27 mouse cellular contexts compared by ENCODE assay signal in genomic region chr7:140991117-140991689, GRCm38 (mm10). TPM values are rescaled to one million over a fixed set of nuclear protein-coding genes. Genes with fewer than 3 reads are reported as not detected.
DNase-seq lines count a peak whose midpoint lies in the region; ATAC-seq and TF ChIP-seq lines count a peak whose summit lies in the region.
"Had no signal": no experiment of that assay in that cellular context is flagged by ENCODE, and none has a peak within 500 bp of the region (broad histone marks: within the 10 kb centered on the region; RNA-seq: fewer than 3 reads in every experiment).

No protein-coding gene starts in this region.

- TF ChIP-seq POLR2A in bone marrow, adult 2 months (IDR thresholded peaks at IDR 0.05; ENCODE audit: borderline replicate concordance, control insufficient read depth, low read depth, low read length): no peak

- H3K4me3 ChIP-seq in lung, postnatal 0 days (ENCODE audit: low read depth, low read length): no peak overlapping the region
- no peak overlapping the region for H3K4me3 ChIP-seq in bone marrow, adult 2 months (replicated peaks; ENCODE audit: control insufficient read depth, low read depth, low read length)
- no peak overlapping the region for H3K4me3 ChIP-seq in macrophage (ENCODE audit: inconsistent target)
- no peak overlapping the region for H3K4me3 ChIP-seq in forebrain, embryonic 11.5 days (ENCODE audit: low read depth, low read length)
- H3K4me3 ChIP-seq in kidney, embryonic 15.5 days (replicated peaks): no peak overlapping the region
- H3K4me3 ChIP-seq in kidney, embryonic 14.5 days (ENCODE audit: low read length): no peak overlapping the region
- H3K4me3 ChIP-seq: forebrain, embryonic 10.5 days; heart, embryonic 13.5 days; midbrain, embryonic 10.5 days; stomach, embryonic 15.5 days had no signal

- TF ChIP-seq CTCF in lung, postnatal 0 days (IDR thresholded peaks at IDR 0.05): peak; percentile 16; the same call in 1 of the 2 replicates
- TF ChIP-seq CTCF in bone marrow, adult 2 months (IDR thresholded peaks at IDR 0.05; ENCODE audit: control insufficient read depth, insufficient read depth, low read length): peak; percentile 46; the same call in 1 of the 2 replicates

- H3K79me2 ChIP-seq in macrophage (ENCODE audit: inconsistent target): no peaks in the 10 kb centered on the region

- WGBS in lung, postnatal 0 days: 83% methylated on average over 14 of the region's 14 CpGs
- 25% methylated on average over 14 of the region's 14 CpGs for WGBS in bone marrow, adult 2 months
- 34% methylated on average over 13 of the region's 14 CpGs for WGBS in macrophage (ENCODE audit: missing documents)
- 91% methylated on average over 14 of the region's 14 CpGs for WGBS in forebrain, embryonic 11.5 days
- WGBS in kidney, embryonic 15.5 days: 84% methylated on average over 14 of the region's 14 CpGs
- 80% methylated on average over 14 of the region's 14 CpGs for WGBS in kidney, embryonic 14.5 days

- ATAC-seq in lung, postnatal 0 days: no peak
- no peak for ATAC-seq in forebrain, embryonic 11.5 days (replicated peaks; ENCODE audit: low FRiP score)
- no peak for ATAC-seq in kidney, embryonic 15.5 days (replicated peaks; ENCODE audit: low FRiP score)
- no peak for ATAC-seq in kidney, embryonic 14.5 days (ENCODE audit: low FRiP score, low TSS enrichment)
- ATAC-seq: intestine, postnatal 0 days had no signal

- no peaks in the 10 kb centered on the region for H3K27me3 ChIP-seq in lung, postnatal 0 days (replicated peaks; ENCODE audit: insufficient read depth, low read length)
- no peaks in the 10 kb centered on the region for H3K27me3 ChIP-seq in forebrain, embryonic 11.5 days (ENCODE audit: control insufficient read depth, insufficient read depth, low read length)
- H3K27me3 ChIP-seq in kidney, embryonic 15.5 days: no peaks in the 10 kb centered on the region
- H3K27me3 ChIP-seq in kidney, embryonic 14.5 days (ENCODE audit: control insufficient read depth, insufficient read depth, low read length): no peaks in the 10 kb centered on the region
- H3K27me3 ChIP-seq: stomach, embryonic 15.5 days had no signal

- no peak overlapping the region for H3K9ac ChIP-seq in lung, postnatal 0 days (replicated peaks; ENCODE audit: low read depth)
- H3K9ac ChIP-seq in forebrain, embryonic 11.5 days (ENCODE audit: low read length): no peak overlapping the region
- no peak overlapping the region for H3K9ac ChIP-seq in kidney, embryonic 15.5 days
- H3K9ac ChIP-seq in kidney, embryonic 14.5 days (ENCODE audit: low read depth, low read length): no peak overlapping the region
- H3K9ac ChIP-seq: heart, embryonic 13.5 days; stomach, embryonic 15.5 days had no signal

- no peaks in the 10 kb centered on the region; the same call in 1 of the 2 replicates for H3K4me1 ChIP-seq in lung, postnatal 0 days (ENCODE audit: insufficient read depth, low read depth, low read length)
- H3K4me1 ChIP-seq in bone marrow, adult 2 months (ENCODE audit: control insufficient read depth, insufficient read depth, low read length): peaks cover 6% of the 10 kb centered on the region
- H3K4me1 ChIP-seq in forebrain, embryonic 11.5 days (replicated peaks; ENCODE audit: control insufficient read depth, insufficient read depth, low read length): no peaks in the 10 kb centered on the region
- H3K4me1 ChIP-seq in kidney, embryonic 15.5 days: no peaks in the 10 kb centered on the region
- no peaks in the 10 kb centered on the region for H3K4me1 ChIP-seq in kidney, embryonic 14.5 days (ENCODE audit: control insufficient read depth, insufficient read depth, low read length)
- H3K4me1 ChIP-seq: heart, embryonic 13.5 days had no signal

- no peak overlapping the region for H3K27ac ChIP-seq in lung, postnatal 0 days (ENCODE audit: low read length)
- peak overlapping the region; percentile 53; the same call in 1 of the 2 replicates for H3K27ac ChIP-seq in bone marrow, adult 2 months (ENCODE audit: control insufficient read depth, insufficient read depth, low read depth, low read length, poor library complexity)
- H3K27ac ChIP-seq in macrophage: peak overlapping the region; percentile 19; the same call in 1 of the 2 replicates
- no peak overlapping the region for H3K27ac ChIP-seq in forebrain, embryonic 11.5 days (ENCODE audit: low read depth, low read length)
- no peak overlapping the region for H3K27ac ChIP-seq in kidney, embryonic 15.5 days
- H3K27ac ChIP-seq in kidney, embryonic 14.5 days (ENCODE audit: low read depth, low read length): no peak overlapping the region
- H3K27ac ChIP-seq: forebrain, embryonic 10.5 days; heart, embryonic 13.5 days; midbrain, embryonic 10.5 days; stomach, embryonic 15.5 days had no signal

- H3K9me3 ChIP-seq in lung, postnatal 0 days (ENCODE audit: low read length): no peaks in the 10 kb centered on the region
- H3K9me3 ChIP-seq in forebrain, embryonic 11.5 days (ENCODE audit: control insufficient read depth, low read length): no peaks in the 10 kb centered on the region
- no peaks in the 10 kb centered on the region for H3K9me3 ChIP-seq in kidney, embryonic 15.5 days (replicated peaks)
- H3K9me3 ChIP-seq in kidney, embryonic 14.5 days (ENCODE audit: control insufficient read depth, low read length): no peaks in the 10 kb centered on the region
- H3K9me3 ChIP-seq: heart, embryonic 13.5 days; midbrain, embryonic 10.5 days; stomach, embryonic 15.5 days had no signal

- DNase-seq in lung, postnatal 0 days (ENCODE audit: low spot score): no peak
- no peak for DNase-seq in lung, postnatal 10 days
- DNase-seq in forebrain, embryonic 11.5 days (ENCODE audit: low spot score): no peak
- no peak for DNase-seq in Muller cell, postnatal 12 days (ENCODE audit: inconsistent ontology term)
- DNase-seq: cerebellum, adult 18-20 months; gastrocnemius, postnatal 36 days; kidney, postnatal 36 days; lung, adult 18-20 months; retina, postnatal 1 day; thymus, postnatal 14 days had no signal

- H3K36me3 ChIP-seq in lung, postnatal 0 days (ENCODE audit: insufficient read depth, low read length): no peaks in the 10 kb centered on the region
- no peaks in the 10 kb centered on the region for H3K36me3 ChIP-seq in macrophage (ENCODE audit: inconsistent target)
- no peaks in the 10 kb centered on the region for H3K36me3 ChIP-seq in forebrain, embryonic 11.5 days (ENCODE audit: control insufficient read depth, insufficient read depth, low read length)
- no peaks in the 10 kb centered on the region for H3K36me3 ChIP-seq in kidney, embryonic 15.5 days
- H3K36me3 ChIP-seq in kidney, embryonic 14.5 days (ENCODE audit: control insufficient read depth, insufficient read depth, low read length): no peaks in the 10 kb centered on the region
- H3K36me3 ChIP-seq: forebrain, embryonic 10.5 days; heart, embryonic 13.5 days; midbrain, embryonic 10.5 days; stomach, embryonic 15.5 days had no signal

- H3K4me2 ChIP-seq in lung, postnatal 0 days (replicated peaks; ENCODE audit: low read depth, low read length): no peak overlapping the region
- H3K4me2 ChIP-seq in forebrain, embryonic 11.5 days (ENCODE audit: low read depth, low read length, severe bottlenecking): no peak overlapping the region
- H3K4me2 ChIP-seq in kidney, embryonic 15.5 days: no peak overlapping the region
- no peak overlapping the region for H3K4me2 ChIP-seq in kidney, embryonic 14.5 days (replicated peaks; ENCODE audit: low read depth, low read length)
- H3K4me2 ChIP-seq: heart, embryonic 13.5 days; stomach, embryonic 15.5 days had no signal

- TF ChIP-seq EP300 in lung, postnatal 0 days (IDR thresholded peaks at IDR 0.05): no peak

RNA-seq across cellular contexts. Expression of gene Ifitm3, which starts 19.4 kb away (rescaled TPM):
- polyA plus RNA-seq in lung, postnatal 0 days (2015; fragmentation: Nextera tagmentation; extraction: Ambion mirVana): 779 and 1,037 TPM in 2 replicates
- polyA plus RNA-seq in bone marrow, adult 2 months (2011; ENCODE audit: insufficient read depth, insufficient read length, low replicate concordance, missing spikeins): 166 and 209 TPM in 2 replicates
- total RNA-seq in macrophage (2018; cell fraction: chromatin; rRNA removed): 100 to 1,000 TPM in 1 of 26 experiments, 10 to 100 TPM in 24, 1 to 10 TPM in 1; 9.6 to 127 (median 52.2) TPM
- 1,000 to 10,000 TPM in 24 of 26 experiments, 100 to 1,000 TPM in 2; 864 to 4,013 (median 2,083) TPM for total RNA-seq in macrophage (2018; cell fraction: cytosol; rRNA removed)
- 1,000 to 10,000 TPM in 1 of 26 experiments, 100 to 1,000 TPM in 24, 10 to 100 TPM in 1; 97.6 to 1,118 (median 541) TPM for total RNA-seq in macrophage (2018; cell fraction: nucleus; rRNA removed)
- polyA plus RNA-seq in macrophage (2018): 596 to 2,531 TPM (median 1,114 TPM) in 3 replicates
- 9.4 and 9.7 TPM in 2 replicates for polyA plus RNA-seq in forebrain, embryonic 11.5 days (2014; fragmentation: Nextera tagmentation; extraction: Ambion mirVana)
- polyA plus RNA-seq in kidney, embryonic 15.5 days (2015; fragmentation: Nextera tagmentation; extraction: Ambion mirVana): 187 and 205 TPM in 2 replicates
- polyA plus RNA-seq in kidney, embryonic 14.5 days (2014; fragmentation: Nextera tagmentation; extraction: Ambion mirVana): 154 and 166 TPM in 2 replicates

RNA-seq across cellular contexts. Expression of gene Ifitm1, which starts 24.2 kb away (rescaled TPM):
- 402 and 510 TPM in 2 replicates for polyA plus RNA-seq in lung, postnatal 0 days (2015; fragmentation: Nextera tagmentation; extraction: Ambion mirVana)
- 32.8 and 82.9 TPM in 2 replicates for polyA plus RNA-seq in bone marrow, adult 2 months (2011; ENCODE audit: insufficient read depth, insufficient read length, low replicate concordance, missing spikeins)
- 100 to 1,000 TPM in 1 of 26 experiments, 10 to 100 TPM in 25; 10.2 to 127 (median 30.9) TPM for total RNA-seq in macrophage (2018; cell fraction: chromatin; rRNA removed)
- total RNA-seq in macrophage (2018; cell fraction: cytosol; rRNA removed): 10 to 100 TPM in 5 of 26 experiments, 1 to 10 TPM in 21; 2.6 to 12.8 (median 6.1) TPM
- 100 to 1,000 TPM in 7 of 26 experiments, 10 to 100 TPM in 18, 1 to 10 TPM in 1; 9.7 to 177 (median 37.1) TPM for total RNA-seq in macrophage (2018; cell fraction: nucleus; rRNA removed)
- polyA plus RNA-seq in macrophage (2018): 4.7 to 18.2 TPM (median 4.8 TPM) in 3 replicates
- polyA plus RNA-seq in forebrain, embryonic 11.5 days (2014; fragmentation: Nextera tagmentation; extraction: Ambion mirVana): 5.6 and 8.1 TPM in 2 replicates
- 55.2 and 59.7 TPM in 2 replicates for polyA plus RNA-seq in kidney, embryonic 15.5 days (2015; fragmentation: Nextera tagmentation; extraction: Ambion mirVana)
- 54.4 and 61.4 TPM in 2 replicates for polyA plus RNA-seq in kidney, embryonic 14.5 days (2014; fragmentation: Nextera tagmentation; extraction: Ambion mirVana)

RNA-seq across cellular contexts. Expression of gene Ifitm6, which starts 26.5 kb away (rescaled TPM):
- 7.4 and 7.7 TPM in 2 replicates for polyA plus RNA-seq in lung, postnatal 0 days (2015; fragmentation: Nextera tagmentation; extraction: Ambion mirVana)
- 195 and 524 TPM in 2 replicates for polyA plus RNA-seq in bone marrow, adult 2 months (2011; ENCODE audit: insufficient read depth, insufficient read length, low replicate concordance, missing spikeins)
- total RNA-seq in macrophage (2018; cell fraction: chromatin; rRNA removed): 1 to 10 TPM in 6 of 26 experiments, not detected in 20; 1.2 to 2.9 (median 1.8) TPM
- 10 to 100 TPM in 10 of 26 experiments, 1 to 10 TPM in 16; 4.2 to 19.2 (median 9.2) TPM for total RNA-seq in macrophage (2018; cell fraction: cytosol; rRNA removed)
- total RNA-seq in macrophage (2018; cell fraction: nucleus; rRNA removed): 10 to 100 TPM in 6 of 26 experiments, 1 to 10 TPM in 18, not detected in 2; 1.1 to 15.3 (median 3.5) TPM
- polyA plus RNA-seq in macrophage (2018): 4.1 to 21.4 TPM (median 7.4 TPM) in 3 replicates
- polyA plus RNA-seq in forebrain, embryonic 11.5 days (2014; fragmentation: Nextera tagmentation; extraction: Ambion mirVana): not detected in 2 replicates
- 1.3 and 2.2 TPM in 2 replicates for polyA plus RNA-seq in kidney, embryonic 15.5 days (2015; fragmentation: Nextera tagmentation; extraction: Ambion mirVana)
- 0.84 and 1.6 TPM in 2 replicates for polyA plus RNA-seq in kidney, embryonic 14.5 days (2014; fragmentation: Nextera tagmentation; extraction: Ambion mirVana)
- total RNA-seq: gastrocnemius, postnatal 36 days; layer of hippocampus, postnatal 25 days; left cerebral cortex, postnatal 36 days had no signal
- polyA plus RNA-seq: forebrain, embryonic 10.5 days; hindbrain, embryonic 11.5 days; midbrain, embryonic 10.5 days had no signal

RNA-seq across cellular contexts. Expression of gene Ifitm2, which starts 35.4 kb away (rescaled TPM):
- polyA plus RNA-seq in lung, postnatal 0 days (2015; fragmentation: Nextera tagmentation; extraction: Ambion mirVana): 1,373 and 1,710 TPM in 2 replicates
- 71.7 and 147 TPM in 2 replicates for polyA plus RNA-seq in bone marrow, adult 2 months (2011; ENCODE audit: insufficient read depth, insufficient read length, low replicate concordance, missing spikeins)
- 100 to 1,000 TPM in 1 of 26 experiments, 10 to 100 TPM in 25; 15.1 to 108 (median 29.7) TPM for total RNA-seq in macrophage (2018; cell fraction: chromatin; rRNA removed)
- total RNA-seq in macrophage (2018; cell fraction: cytosol; rRNA removed): 1,000 to 10,000 TPM in 1 of 26 experiments, 100 to 1,000 TPM in 25; 564 to 1,058 (median 751) TPM
- total RNA-seq in macrophage (2018; cell fraction: nucleus; rRNA removed): 100 to 1,000 TPM in 25 of 26 experiments, 10 to 100 TPM in 1; 46.7 to 361 (median 143) TPM
- 471 to 1,093 TPM (median 749 TPM) in 3 replicates for polyA plus RNA-seq in macrophage (2018)
- 225 and 231 TPM in 2 replicates for polyA plus RNA-seq in forebrain, embryonic 11.5 days (2014; fragmentation: Nextera tagmentation; extraction: Ambion mirVana)
- 897 and 954 TPM in 2 replicates for polyA plus RNA-seq in kidney, embryonic 15.5 days (2015; fragmentation: Nextera tagmentation; extraction: Ambion mirVana)
- 1,039 and 1,151 TPM in 2 replicates for polyA plus RNA-seq in kidney, embryonic 14.5 days (2014; fragmentation: Nextera tagmentation; extraction: Ambion mirVana)

RNA-seq across cellular contexts. Expression of gene Gm45717, which starts 35.5 kb away (rescaled TPM):
- polyA plus RNA-seq in lung, postnatal 0 days (2015; fragmentation: Nextera tagmentation; extraction: Ambion mirVana): 0.31 TPM in 1 of 2 replicates, not detected in the other
- polyA plus RNA-seq in bone marrow, adult 2 months (2011; ENCODE audit: insufficient read depth, insufficient read length, low replicate concordance, missing spikeins): not detected in 2 replicates
- total RNA-seq in macrophage (2018; cell fraction: chromatin; rRNA removed): 1 to 10 TPM in 5 of 26 experiments, not detected in 21; 3.0 to 7.9 (median 4.0) TPM
- total RNA-seq in macrophage (2018; cell fraction: cytosol; rRNA removed): under 1 TPM in 3 of 26 experiments, not detected in 23; 0.42 to 0.77 (median 0.47) TPM
- 1 to 10 TPM in 3 of 26 experiments, not detected in 23; 3.0 to 3.6 (median 3.0) TPM for total RNA-seq in macrophage (2018; cell fraction: nucleus; rRNA removed)
- polyA plus RNA-seq in macrophage (2018): 0.87 TPM in 1 of 3 replicates, not detected in the others
- polyA plus RNA-seq in forebrain, embryonic 11.5 days (2014; fragmentation: Nextera tagmentation; extraction: Ambion mirVana): not detected in 2 replicates
- polyA plus RNA-seq in kidney, embryonic 15.5 days (2015; fragmentation: Nextera tagmentation; extraction: Ambion mirVana): 0.39 TPM in 1 of 2 replicates, not detected in the other
- not detected in 2 replicates for polyA plus RNA-seq in kidney, embryonic 14.5 days (2014; fragmentation: Nextera tagmentation; extraction: Ambion mirVana)
- total RNA-seq: gastrocnemius, postnatal 36 days; layer of hippocampus, postnatal 25 days; left cerebral cortex, postnatal 36 days; monocyte, adult 5-6 weeks had no signal
- polyA plus RNA-seq: brain, embryonic 14.5 days; cortical plate, adult 2 months; embryonic facial prominence, embryonic 14.5 days; heart, embryonic 13.5 days; hindbrain, embryonic 11.5 days; neural tube, embryonic 14.5 days had no signal

Comparison
In these comparisons a context has a peak if more than half of its experiments do, and no peak if none do; other contexts are left out.
1. H3K27ac ChIP-seq: peak in bone marrow, adult 2 months (single experiment) and macrophage (single experiment); none in lung, postnatal 0 days (single experiment), forebrain, embryonic 11.5 days (single experiment), kidney, embryonic 15.5 days (single experiment) and kidney, embryonic 14.5 days (single experiment).
2. RNA of gene Ifitm3, which starts 19.4 kb away (polyA plus RNA-seq): 779 to 1,037 TPM in lung, postnatal 0 days, 596 to 2,531 TPM in macrophage, 166 to 209 TPM in bone marrow, adult 2 months, 187 to 205 TPM in kidney, embryonic 15.5 days and 154 to 166 TPM in kidney, embryonic 14.5 days; 9.4 to 9.7 TPM in forebrain, embryonic 11.5 days; every median in the first group is over 10 times any median in the second.